Mouse (Mus musculus) stomach, embryonic 16.5 days (tissue): Measurements from ENCODE around the gene Mapkapk2. TPM values are rescaled to one million over a fixed set of nuclear protein-coding genes. Genes with fewer than 3 reads are reported as not detected.
"Not testable (repeated sequence)": the region's sequence is repeated elsewhere in the genome, so short reads cannot be mapped to it uniquely, and the experiment has no call there.

ENCODE experiments used
- ATAC-seq: fragments of 200-750 bp; cut with Nextera tagmentation; 2 replicates; pipeline ENCODE4 v1.8.0; 2017; ENCODE audit warnings: moderate number of reproducible peaks, moderate TSS enrichment; ENCODE audit not compliant: insufficient read depth, low FRiP score
- H3K27ac ChIP-seq: fragments of 300-500 bp; sonication (generic); 2 replicates; pipeline ENCODE4 v1.5.1; 2014; ENCODE audit warnings: low read length
- H3K27me3 ChIP-seq: fragments of 300-500 bp; sonication (generic); 2 replicates; pipeline ENCODE4 v1.6.1; 2014; ENCODE audit warnings: low read length, control low read depth, mixed read lengths; ENCODE audit not compliant: control insufficient read depth, insufficient read depth
- H3K36me3 ChIP-seq: fragments of 300-500 bp; sonication (generic); 2 replicates; pipeline ENCODE4 v1.6.1; 2014; ENCODE audit warnings: low read length; ENCODE audit not compliant: control insufficient read depth, insufficient read depth
- H3K4me1 ChIP-seq: fragments of 300-500 bp; sonication (generic); 2 replicates; pipeline ENCODE4 v1.6.1; 2014; ENCODE audit warnings: low read length, control low read depth, mixed read lengths; ENCODE audit not compliant: control insufficient read depth, insufficient read depth
- H3K4me2 ChIP-seq: fragments of 300-500 bp; sonication (generic); 2 replicates; pipeline ENCODE4 v1.6.1; 2014; ENCODE audit warnings: low read depth, low read length, mixed read lengths
- H3K4me3 ChIP-seq: fragments of 300-500 bp; sonication (generic); replicated peaks from 2 replicates; pipeline ENCODE4 v1.5.1; 2014; ENCODE audit warnings: mild to moderate bottlenecking, low read length
- H3K9ac ChIP-seq: fragments of 300-500 bp; sonication (generic); 2 replicates; pipeline ENCODE4 v1.6.1; 2014; ENCODE audit warnings: low read length
- H3K9me3 ChIP-seq: fragments of 300-500 bp; sonication (generic); replicated peaks from 2 replicates; pipeline ENCODE4 v1.6.1; 2016; ENCODE audit warnings: low read length, control low read depth; ENCODE audit not compliant: control insufficient read depth
- WGBS: fragments of 180-500 bp; shearing (Covaris S2); extraction: QIAGEN DNeasy Blood & Tissue Kit; methylation state at CpG from one replicate; pipeline ENCODE4 v1.1.7; 2014; 5-methylcytosine and 5-hydroxymethylcytosine counted together
- polyA plus RNA-seq: library from polyadenylated mRNA; unstranded; fragments of >200 nt; fragmentation: Nextera tagmentation; extraction: Ambion mirVana; gene quantifications from 2 replicates; pipeline ENCODE4 v1.2.1, GENCODE M21; 2015

The Mapkapk2 gene
- polyA plus RNA-seq, result 16.6 and 18.0 TPM in 2 replicates

- H3K4me2 ChIP-seq, result peak within 1 kb of the TSS; percentile 75
- peak within 1 kb of the TSS; percentile 97 for H3K9ac ChIP-seq
- no peaks in the 10 kb centered on the region for H3K36me3 ChIP-seq
- H3K27me3 ChIP-seq, result no peaks in the 10 kb centered on the region
- ATAC-seq, result peak; percentile 96
- peak within 1 kb of the TSS; percentile 87 for H3K4me3 ChIP-seq
- H3K4me1 ChIP-seq, result peaks cover 36% of the 10 kb centered on the region
- H3K27ac ChIP-seq, result peak within 1 kb of the TSS; percentile 92
- WGBS, result under 1% methylated on average over 23 of the region's 32 CpGs
- H3K9me3 ChIP-seq, result no peaks in the 10 kb centered on the region
Measured at GRCm38 (mm10) chr1:131097700-131098094, at the start of gene Mapkapk2. TSS of gene Mapkapk2 (minus strand) at chr1:131097826.

GRCm38 (mm10) chr1:131146181-131146614, 48.6 kb upstream of the Mapkapk2 start:
- no peaks in the 10 kb centered on the region for H3K9me3 ChIP-seq
- no peak for ATAC-seq
- H3K27me3 ChIP-seq, result no peaks in the 10 kb centered on the region
- H3K4me3 ChIP-seq, result no peak overlapping the region
- H3K4me1 ChIP-seq, result no peaks in the 10 kb centered on the region
- no peak overlapping the region for H3K9ac ChIP-seq
- no peak overlapping the region for H3K27ac ChIP-seq
- no peaks in the 10 kb centered on the region for H3K36me3 ChIP-seq
- no peak overlapping the region for H3K4me2 ChIP-seq
- 77% methylated on average over 3 of the region's 3 CpGs for WGBS

- H3K27ac ChIP-seq, H3K4me3 ChIP-seq, H3K36me3 ChIP-seq, H3K4me2 ChIP-seq, ATAC-seq, H3K9me3 ChIP-seq, H3K27me3 ChIP-seq, H3K4me1 ChIP-seq, H3K9ac ChIP-seq: not testable (repeated sequence)
- 76% methylated on average over 3 of the region's 3 CpGs for WGBS
Measured at GRCm38 (mm10) chr1:131145222-131145621, 47.6 kb upstream of the Mapkapk2 start.

GRCm38 (mm10) chr1:131142472-131142871, 44.8 kb upstream of the Mapkapk2 start:
- WGBS, result 81% methylated on average over 1 of the region's 1 CpGs
- Histone ChIP-seq H3K9ac (no peak overlapping the region), H3K4me1 (0 out of 2 replicates have a peak, but pooled peaks cover 5% of the 10 kb centered on the region), H3K27ac (no peak overlapping the region), H3K36me3 (no peaks in the 10 kb centered on the region), H3K4me2 (no peak overlapping the region), H3K4me3 (no peak overlapping the region), H3K27me3 (no peaks in the 10 kb centered on the region), H3K9me3 (no peaks in the 10 kb centered on the region)
- ATAC-seq, result no peak

GRCm38 (mm10) chr1:131141449-131141848, 43.8 kb upstream of the Mapkapk2 start:
- no peak for ATAC-seq

GRCm38 (mm10) chr1:131139102-131140095, 41.8 kb upstream of the Mapkapk2 start:
- no peak for ATAC-seq

More at GRCm38 (mm10) chr1:131141449-131141848, 43.8 kb upstream of the Mapkapk2 start:
- no peak overlapping the region for H3K4me2 ChIP-seq
- no peak overlapping the region for H3K4me3 ChIP-seq
- H3K4me1 ChIP-seq, result 0 out of 2 replicates have a peak, but pooled peaks cover 5% of the 10 kb centered on the region
- H3K9ac ChIP-seq, result no peak overlapping the region
- no peaks in the 10 kb centered on the region for H3K9me3 ChIP-seq
- WGBS, result 41% methylated on average over 2 of the region's 2 CpGs
- no peaks in the 10 kb centered on the region for H3K36me3 ChIP-seq
- H3K27ac ChIP-seq, result no peak overlapping the region
- H3K27me3 ChIP-seq, result no peaks in the 10 kb centered on the region

GRCm38 (mm10) chr1:131138191-131139016, 40.8 kb upstream of the Mapkapk2 start, which contains the start of gene Dyrk3:
TSS of gene Dyrk3 (minus strand) at chr1:131138340.
- WGBS, result 2% methylated on average over 49 of the region's 49 CpGs
- Histone ChIP-seq H3K36me3 (no peaks in the 10 kb centered on the region), H3K9me3 (no peaks in the 10 kb centered on the region), H3K27ac (peak within 1 kb of the TSS; percentile 97), H3K4me1 (0 out of 2 replicates have a peak, but pooled peaks cover 5% of the 10 kb centered on the region), H3K4me2 (peak within 1 kb of the TSS; percentile 96), H3K27me3 (no peaks in the 10 kb centered on the region), H3K9ac (peak within 1 kb of the TSS; percentile 77), H3K4me3 (peak within 1 kb of the TSS; percentile 86)
- ATAC-seq, result peak; percentile 97

More at GRCm38 (mm10) chr1:131139102-131140095, 41.8 kb upstream of the Mapkapk2 start:
- no peaks in the 10 kb centered on the region for H3K9me3 ChIP-seq
- no peaks in the 10 kb centered on the region for H3K36me3 ChIP-seq
- H3K4me1 ChIP-seq, result 0 out of 2 replicates have a peak, but pooled peaks cover 5% of the 10 kb centered on the region
- no peaks in the 10 kb centered on the region for H3K27me3 ChIP-seq
- peak overlapping the region; percentile 75 for H3K9ac ChIP-seq
- H3K4me3 ChIP-seq, result peak overlapping the region; percentile 86
- WGBS, result 62% methylated on average over 11 of the region's 11 CpGs
- peak overlapping the region; percentile 97 for H3K27ac ChIP-seq
- peak overlapping the region; percentile 96 for H3K4me2 ChIP-seq

GRCm38 (mm10) chr1:131137717-131138118, 40.1 kb upstream of the Mapkapk2 start:
- Histone ChIP-seq H3K9ac (peak overlapping the region; percentile 77), H3K4me3 (peak overlapping the region; percentile 86), H3K36me3 (no peaks in the 10 kb centered on the region), H3K4me2 (peak overlapping the region; percentile 96), H3K9me3 (no peaks in the 10 kb centered on the region), H3K4me1 (0 out of 2 replicates have a peak, but pooled peaks cover 5% of the 10 kb centered on the region), H3K27ac (no peak overlapping the region), H3K27me3 (no peaks in the 10 kb centered on the region)
- under 1% methylated on average over 34 of the region's 36 CpGs for WGBS
- peak; percentile 61 for ATAC-seq
